Mouse (Mus musculus) spleen, adult 2 months (tissue): ENCODE data around the gene Slc38a6. TPM values are rescaled to one million over a fixed set of nuclear protein-coding genes. Genes with fewer than 3 reads are reported as not detected.

Source experiments
- DNase-seq, 2 experiments: peaks; one replicate each; pipeline versions ENCODE4 v3.0.0 to v3.0.0-alpha.2; 2012 to 2021; ENCODE audit warnings: low spot score in 2 of 2, low read depth in 1 of 2
- H3K27ac ChIP-seq: fragments of 200-500 bp; 2 replicates; pipeline ENCODE4 v1.5.1; 2012; ENCODE audit warnings: low read length, inconsistent platforms; ENCODE audit not compliant: insufficient read depth
- H3K27me3 ChIP-seq: fragments of 200-500 bp; 2 replicates; pipeline ENCODE4 v1.6.1; 2012; ENCODE audit warnings: mild to moderate bottlenecking, moderate library complexity, low read length, inconsistent platforms; ENCODE audit not compliant: control insufficient read depth, insufficient read depth
- H3K36me3 ChIP-seq: fragments of 200-500 bp; 2 replicates; pipeline ENCODE4 v1.6.1; 2012; ENCODE audit warnings: mild to moderate bottlenecking, low read length, inconsistent platforms; ENCODE audit not compliant: control insufficient read depth, insufficient read depth
- H3K4me1 ChIP-seq: fragments of 200-500 bp; 2 replicates; pipeline ENCODE4 v1.6.1; 2011; ENCODE audit warnings: inconsistent platforms; ENCODE audit not compliant: control insufficient read depth, insufficient read depth, insufficient read length
- H3K4me3 ChIP-seq: fragments of 200-500 bp; 2 replicates; pipeline ENCODE4 v1.5.1; 2011; ENCODE audit warnings: mild to moderate bottlenecking, inconsistent platforms; ENCODE audit not compliant: insufficient read depth, insufficient read length; ENCODE audit errors: extremely low read depth
- CTCF ChIP-seq: fragments of 200-500 bp; IDR thresholded peaks from 2 replicates; pipeline ENCODE4 v1.5.1; 2011; ENCODE audit warnings: mild to moderate bottlenecking, inconsistent platforms; ENCODE audit not compliant: insufficient read depth, insufficient read length, insufficient replicate concordance; ENCODE audit errors: extremely low read depth
- POLR2A ChIP-seq: fragments of 200-500 bp; IDR thresholded peaks from 2 replicates; pipeline ENCODE4 v1.6.1; 2011; ENCODE audit warnings: low read depth, low read length, inconsistent platforms
- WGBS: fragments of 180-500 bp; shearing (Covaris S2); methylation state at CpG from one replicate; pipeline ENCODE4 v1.1.7; 2018; 5-methylcytosine and 5-hydroxymethylcytosine counted together
- polyA plus RNA-seq: library from polyadenylated mRNA; depleted of rRNA; stranded (reverse); fragments of >200 nt; gene quantifications from 2 replicates; pipeline ENCODE4 v1.2.3, GENCODE M21; 2012

Slc38a6 gene
- polyA plus RNA-seq, 1 experiment: 14.6 TPM

DNA sequence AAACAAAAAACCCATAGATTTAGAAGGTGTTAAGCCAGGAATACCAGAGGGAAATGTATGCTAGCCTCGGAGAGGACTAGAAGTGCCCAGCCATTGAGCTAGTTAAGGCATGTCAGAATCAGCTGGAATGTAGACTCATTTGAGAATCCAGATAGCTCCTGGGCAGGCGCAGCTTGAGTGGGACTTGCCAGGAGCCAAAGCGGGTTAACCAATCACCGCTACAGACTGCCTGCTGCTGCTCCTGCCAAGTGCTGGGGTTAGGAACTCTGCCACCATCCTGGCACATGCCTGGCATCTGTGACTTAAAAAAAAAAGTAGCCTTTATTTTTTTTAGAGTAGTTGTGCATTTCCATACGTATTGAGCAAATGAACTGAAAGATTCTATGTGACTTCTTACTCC, 66.8 kb downstream of the Slc38a6 start:
- H3K4me3 ChIP-seq: no peak overlapping the region
- 94% methylated on average over 5 of the region's 5 CpGs for WGBS
- no peaks in the 10 kb centered on the region for H3K36me3 ChIP-seq
- H3K27me3 ChIP-seq: no peaks in the 10 kb centered on the region
- TF ChIP-seq POLR2A (no peak), CTCF (no peak)
- no peak for DNase-seq
- H3K27ac ChIP-seq: no peak overlapping the region
- H3K4me1 ChIP-seq: no peaks in the 10 kb centered on the region

DNA sequence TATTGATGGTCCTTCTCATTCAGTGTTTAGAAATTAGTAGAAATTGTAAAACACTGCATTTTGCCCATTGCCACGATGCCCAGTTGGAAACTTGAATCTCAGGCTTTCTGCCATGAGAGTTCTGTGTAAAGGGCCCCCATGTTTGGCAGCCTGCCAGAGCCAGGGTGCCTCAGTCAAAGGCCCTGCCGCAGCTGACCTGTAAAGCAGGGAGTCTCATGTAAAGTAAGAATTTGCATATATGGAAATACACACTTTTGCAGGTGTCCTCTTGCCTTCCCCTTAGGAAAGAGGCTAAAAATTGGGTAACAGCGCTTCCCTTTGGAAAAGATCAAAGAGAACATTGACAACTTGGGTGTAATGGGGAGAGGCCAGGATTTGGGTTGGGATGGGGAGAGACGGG, 67.9 kb downstream of the Slc38a6 start:
- no peak overlapping the region for H3K27ac ChIP-seq
- no peak overlapping the region for H3K4me3 ChIP-seq
- no peaks in the 10 kb centered on the region for H3K27me3 ChIP-seq
- no peak for DNase-seq
- H3K36me3 ChIP-seq: no peaks in the 10 kb centered on the region
- no peaks in the 10 kb centered on the region for H3K4me1 ChIP-seq
- 80% methylated on average over 4 of the region's 4 CpGs for WGBS
- TF ChIP-seq CTCF (no peak), POLR2A (no peak)

DNA sequence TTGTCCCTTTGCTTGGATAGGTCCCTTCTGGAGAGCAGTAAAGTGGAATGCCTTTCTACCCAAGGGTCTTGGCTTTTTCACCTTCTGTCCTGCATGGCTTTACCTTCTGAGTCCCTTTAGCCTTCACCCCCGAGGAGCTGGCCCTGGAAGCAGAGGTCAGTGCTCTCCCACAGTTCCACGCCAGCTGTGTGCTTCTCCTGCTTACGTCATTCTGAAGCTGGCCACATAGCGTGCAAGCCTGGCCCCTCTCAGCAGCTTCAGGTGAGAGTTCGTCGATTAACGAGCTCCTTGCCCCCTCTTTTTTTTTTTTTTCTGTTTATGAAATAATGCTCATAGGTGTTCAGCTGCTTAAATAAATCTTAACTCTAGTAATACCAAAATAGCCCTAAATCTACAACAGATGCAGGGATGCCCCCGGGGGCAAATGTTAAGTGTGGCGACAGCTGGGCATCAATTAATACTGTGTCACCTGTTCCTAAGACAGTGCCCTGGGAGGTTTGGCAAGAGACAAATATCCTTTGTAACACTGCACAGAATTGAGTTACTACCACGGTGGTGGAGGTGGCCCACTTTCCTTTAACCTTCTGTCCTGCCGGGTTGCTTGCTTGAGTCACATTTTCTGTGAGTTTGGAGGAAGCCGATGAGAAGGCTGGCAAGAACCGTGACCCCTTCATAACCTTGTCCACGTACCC, 68.7 kb downstream of the Slc38a6 start:
- WGBS: 92% methylated on average over 14 of the region's 14 CpGs
- Histone ChIP-seq H3K36me3 (no peaks in the 10 kb centered on the region), H3K4me3 (no peak overlapping the region), H3K27me3 (no peaks in the 10 kb centered on the region), H3K27ac (no peak overlapping the region), H3K4me1 (no peaks in the 10 kb centered on the region)
- no peak for DNase-seq
- TF ChIP-seq POLR2A (no peak), CTCF (no peak)

DNA sequence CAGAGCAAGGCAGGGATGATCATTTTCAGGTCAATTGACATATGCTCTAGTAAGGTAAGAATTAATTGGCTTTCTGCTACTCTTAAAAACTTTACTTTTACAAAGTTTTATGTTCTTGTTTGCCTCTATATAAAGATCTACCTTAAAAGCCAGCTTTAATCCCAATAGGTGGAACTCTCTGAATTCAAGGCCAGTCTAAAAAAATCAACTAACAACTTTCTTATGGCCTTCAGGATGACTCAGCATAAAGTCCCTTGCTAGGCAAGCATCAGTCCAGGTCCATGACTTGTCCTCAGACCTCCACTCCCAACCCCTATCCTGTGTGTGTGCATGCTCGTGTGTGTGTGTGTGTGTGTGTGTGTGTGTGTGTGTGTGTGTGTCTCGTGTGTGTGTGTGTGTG, 70.1 kb downstream of the Slc38a6 start:
- no peaks in the 10 kb centered on the region for H3K36me3 ChIP-seq
- no peak overlapping the region for H3K4me3 ChIP-seq
- TF ChIP-seq POLR2A (no peak), CTCF (no peak)
- H3K4me1 ChIP-seq: no peaks in the 10 kb centered on the region
- DNase-seq: no peak
- no peaks in the 10 kb centered on the region for H3K27me3 ChIP-seq
- WGBS: 74% methylated on average over 2 of the region's 2 CpGs
- no peak overlapping the region for H3K27ac ChIP-seq

DNA sequence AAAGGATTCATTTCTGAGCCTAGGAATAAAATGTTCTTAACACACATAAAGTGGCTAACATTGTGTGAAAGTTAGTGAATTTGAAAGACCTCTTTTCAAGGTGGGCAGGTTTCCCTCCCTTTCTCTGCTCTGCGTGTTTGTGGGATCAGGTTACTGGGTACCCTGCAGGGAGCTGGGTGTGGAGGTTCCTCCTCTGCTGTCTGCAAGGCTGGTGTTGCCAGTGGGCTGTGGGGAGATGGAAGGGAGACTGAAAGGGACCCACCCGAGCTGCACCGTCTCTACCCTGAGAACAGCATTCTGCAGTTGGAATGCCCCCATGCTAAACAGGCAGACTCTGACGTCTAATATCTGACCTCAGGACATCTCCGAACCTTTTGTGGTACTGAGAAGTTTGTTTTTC, 70.7 kb downstream of the Slc38a6 start:
- no peaks in the 10 kb centered on the region for H3K27me3 ChIP-seq
- H3K4me3 ChIP-seq: no peak overlapping the region
- H3K36me3 ChIP-seq: no peaks in the 10 kb centered on the region
- TF ChIP-seq POLR2A: no peak
- no peak for TF ChIP-seq CTCF
- H3K4me1 ChIP-seq: no peaks in the 10 kb centered on the region
- no peak overlapping the region for H3K27ac ChIP-seq
- DNase-seq: no peak
- 92% methylated on average over 5 of the region's 5 CpGs for WGBS

DNA sequence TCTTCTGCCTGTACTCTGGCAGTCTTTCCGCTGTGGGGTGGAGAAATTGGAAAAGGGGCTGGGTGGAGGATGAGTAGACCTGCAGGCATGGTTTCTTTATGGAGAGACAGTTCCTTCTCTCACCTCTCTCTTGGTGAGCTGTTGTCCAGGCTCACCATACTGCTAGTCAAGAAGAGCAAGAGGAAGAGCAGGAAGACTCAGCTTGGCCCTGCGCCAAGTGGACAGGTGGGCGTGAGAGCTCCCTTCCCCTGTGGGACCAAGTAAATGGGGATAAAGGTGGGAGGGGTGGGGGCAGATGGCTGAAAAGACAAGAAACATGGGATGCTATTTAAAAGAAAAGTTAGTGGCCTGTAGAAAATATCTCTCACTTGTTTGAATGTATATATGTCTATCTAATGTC, 71.2 kb downstream of the Slc38a6 start:
- no peak for DNase-seq
- TF ChIP-seq CTCF (no peak), POLR2A (no peak)
- H3K4me1 ChIP-seq: no peaks in the 10 kb centered on the region
- no peak overlapping the region for H3K27ac ChIP-seq
- 97% methylated on average over 3 of the region's 3 CpGs for WGBS
- no peaks in the 10 kb centered on the region for H3K36me3 ChIP-seq
- no peaks in the 10 kb centered on the region for H3K27me3 ChIP-seq
- no peak overlapping the region for H3K4me3 ChIP-seq

DNA sequence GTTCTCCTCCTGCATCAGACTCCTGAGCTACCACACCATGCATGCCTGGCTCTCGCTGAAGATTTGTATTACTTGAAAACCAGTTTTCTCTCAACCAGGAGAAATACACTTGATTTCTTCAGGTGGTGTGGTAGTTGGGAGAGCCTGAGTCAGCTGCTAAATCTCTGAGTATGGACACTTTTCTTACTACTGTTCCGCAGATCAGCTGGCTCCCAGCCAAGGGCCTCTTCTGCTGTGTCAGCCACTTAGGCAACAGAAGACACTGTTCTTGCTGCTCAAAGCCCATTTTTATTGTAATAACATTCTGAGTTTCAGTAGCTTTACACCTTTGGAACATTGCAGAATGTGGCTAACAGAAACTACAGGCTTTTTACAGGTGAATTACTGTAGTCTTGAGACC, 72.1 kb downstream of the Slc38a6 start:
- TF ChIP-seq CTCF (no peak), POLR2A (no peak)
- Histone ChIP-seq H3K4me3 (no peak overlapping the region), H3K27ac (no peak overlapping the region), H3K4me1 (no peaks in the 10 kb centered on the region), H3K27me3 (no peaks in the 10 kb centered on the region), H3K36me3 (no peaks in the 10 kb centered on the region)
- 93% methylated on average over 2 of the region's 2 CpGs for WGBS
- no peak for DNase-seq
